Mouse (Mus musculus) testis, adult 2 months (tissue): Measurements from ENCODE around the gene Cfap69.

Experiments
- CTCF ChIP-seq: fragments of 200-500 bp; IDR thresholded peaks from 2 replicates; pipeline ENCODE4 v1.5.1; 2012; ENCODE audit warnings: low read depth, mild to moderate bottlenecking, inconsistent platforms, low read length, moderate library complexity; ENCODE audit not compliant: control insufficient read depth, insufficient read depth, insufficient replicate concordance
- POLR2A ChIP-seq: fragments of 200-500 bp; IDR thresholded peaks from 2 replicates; pipeline ENCODE4 v1.6.1; 2012; ENCODE audit warnings: low read depth, mild to moderate bottlenecking, inconsistent platforms, low read length, moderate library complexity; ENCODE audit not compliant: control insufficient read depth

DNA sequence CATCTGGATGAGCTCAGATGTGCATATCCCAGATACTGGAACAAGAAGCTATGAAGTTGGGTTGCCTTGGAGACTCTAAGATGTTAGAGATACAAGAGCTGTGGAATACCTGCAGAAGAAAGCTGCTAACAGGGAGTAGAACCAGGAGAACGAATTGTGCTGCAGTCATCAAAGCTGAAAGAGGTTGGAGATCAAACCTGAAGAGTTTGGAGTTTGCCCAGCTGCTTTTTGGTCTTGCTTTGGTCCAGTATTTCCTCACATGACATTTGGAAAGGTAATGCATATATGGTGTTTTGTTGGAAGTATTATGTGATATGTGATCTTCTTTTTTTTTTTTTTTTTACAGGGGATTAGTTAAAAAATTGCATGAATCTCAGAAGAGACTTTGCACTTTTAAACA, 127.9 kb downstream of the Cfap69 start:
- TF ChIP-seq POLR2A (no peak), CTCF (no peak)
